Mouse (Mus musculus) limb, embryonic 10.5 days (tissue): Measurements from ENCODE around the gene Anxa10. TPM values are rescaled to one million over a fixed set of nuclear protein-coding genes. Genes with fewer than 3 reads are reported as not detected.

Experiments used
- DNase-seq: peaks from one replicate; pipeline ENCODE4 v3.0.0-alpha.2; 2017; ENCODE audit warnings: low spot score
- H3K27ac ChIP-seq: fragments of 300-500 bp; sonication (generic); 2 replicates; pipeline ENCODE4 v1.5.1; 2016; ENCODE audit warnings: mild to moderate bottlenecking
- H3K27me3 ChIP-seq: fragments of 300-500 bp; sonication (generic); 2 replicates; pipeline ENCODE4 v1.6.1; 2016; ENCODE audit warnings: low read depth, mild to moderate bottlenecking; ENCODE audit not compliant: poor library complexity, severe bottlenecking
- H3K36me3 ChIP-seq: fragments of 300-500 bp; sonication (generic); 2 replicates; pipeline ENCODE4 v1.6.1; 2016; ENCODE audit warnings: mild to moderate bottlenecking, moderate library complexity
- H3K4me1 ChIP-seq: fragments of 300-500 bp; sonication (generic); 2 replicates; pipeline ENCODE4 v1.6.1; 2016
- H3K4me3 ChIP-seq: fragments of 300-500 bp; sonication (generic); 2 replicates; pipeline ENCODE4 v1.5.1; 2016; ENCODE audit warnings: mild to moderate bottlenecking, moderate library complexity
- H3K9me3 ChIP-seq: fragments of 300-500 bp; sonication (generic); replicated peaks from 2 replicates; pipeline ENCODE4 v1.6.1; 2016; ENCODE audit warnings: mild to moderate bottlenecking
- WGBS: fragments of 180-500 bp; shearing (Covaris S2); methylation state at CpG from one replicate; pipeline ENCODE4 v1.1.7; 2016; 5-methylcytosine and 5-hydroxymethylcytosine counted together
- polyA plus RNA-seq: library from polyadenylated mRNA; unstranded; fragments of >200 nt; fragmentation: Nextera tagmentation; extraction: Ambion mirVana; gene quantifications from 2 replicates; pipeline ENCODE4 v1.2.1, GENCODE M21; 2016

Gene Anxa10
- not detected in 2 replicates for polyA plus RNA-seq

DNA sequence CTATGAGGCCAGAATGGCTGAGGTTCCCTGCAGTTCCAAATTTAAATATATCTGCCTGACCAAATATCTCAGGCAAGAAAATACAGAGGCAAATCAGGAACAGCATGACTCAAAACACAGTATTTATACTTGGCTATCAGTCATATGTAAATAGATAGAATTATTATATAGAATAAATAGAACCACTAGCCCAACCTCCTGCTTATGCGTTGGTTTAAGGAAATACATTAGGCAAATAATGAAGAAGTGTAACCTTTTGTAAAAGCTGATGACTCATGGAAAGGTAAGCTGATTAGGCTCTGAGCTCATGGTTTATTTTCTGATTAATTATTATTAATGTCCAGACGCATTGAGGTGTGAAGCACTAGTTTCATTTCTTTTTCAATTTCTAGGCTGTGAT lies at the start of gene Anxa10:
Gene Anxa10 (minus strand): TSS at position 53 of the 400 bp plus-strand sequence.
- no peaks in the 10 kb centered on the region for H3K36me3 ChIP-seq
- H3K4me3 ChIP-seq = no peak within 1 kb of the TSS
- no peak within 1 kb of the TSS for H3K27ac ChIP-seq
- no peaks in the 10 kb centered on the region for H3K4me1 ChIP-seq
- WGBS = 86% methylated on average over 2 of the region's 2 CpGs
- H3K9me3 ChIP-seq = no peaks in the 10 kb centered on the region
- no peak for DNase-seq
- no peaks in the 10 kb centered on the region for H3K27me3 ChIP-seq

DNA sequence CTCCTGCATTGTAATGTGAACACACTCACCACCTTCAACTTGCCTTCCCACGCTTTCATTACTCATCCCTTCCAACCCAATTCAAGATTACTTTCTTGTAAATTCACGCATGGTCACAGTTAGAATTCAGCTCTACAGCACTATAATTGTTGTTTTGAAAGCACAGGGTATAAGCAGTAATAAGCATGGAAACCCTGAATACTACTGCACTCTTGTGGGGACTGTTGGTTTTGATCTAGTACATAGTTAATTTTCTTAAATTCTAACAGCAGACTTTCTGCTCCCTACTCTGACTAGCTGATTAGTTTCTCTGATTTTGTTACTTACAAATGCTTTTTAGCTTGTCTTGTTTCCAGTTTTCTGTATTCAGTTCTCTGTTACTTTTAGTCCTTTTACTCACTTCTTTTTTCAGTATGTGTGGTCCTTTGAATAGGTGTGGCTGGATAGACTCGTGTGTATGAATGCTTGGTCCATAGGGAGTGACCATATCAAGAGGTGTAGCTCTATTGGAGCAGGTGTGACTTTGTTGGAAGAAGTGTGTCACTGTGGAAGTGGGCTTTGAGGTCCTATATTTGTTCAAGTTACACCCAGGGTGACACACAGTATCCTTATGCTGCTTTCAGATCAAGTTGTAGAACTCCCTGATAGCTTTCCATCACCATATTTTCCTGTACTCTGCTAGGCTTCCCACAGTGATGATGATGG lies 9.9 kb upstream of the Anxa10 start:
- Histone ChIP-seq H3K36me3 (no peaks in the 10 kb centered on the region), H3K4me1 (no peaks in the 10 kb centered on the region), H3K9me3 (no peaks in the 10 kb centered on the region), H3K4me3 (no peak overlapping the region), H3K27ac (no peak overlapping the region), H3K27me3 (no peaks in the 10 kb centered on the region)
- WGBS = 88% methylated on average over 3 of the region's 3 CpGs
- no peak for DNase-seq

DNA sequence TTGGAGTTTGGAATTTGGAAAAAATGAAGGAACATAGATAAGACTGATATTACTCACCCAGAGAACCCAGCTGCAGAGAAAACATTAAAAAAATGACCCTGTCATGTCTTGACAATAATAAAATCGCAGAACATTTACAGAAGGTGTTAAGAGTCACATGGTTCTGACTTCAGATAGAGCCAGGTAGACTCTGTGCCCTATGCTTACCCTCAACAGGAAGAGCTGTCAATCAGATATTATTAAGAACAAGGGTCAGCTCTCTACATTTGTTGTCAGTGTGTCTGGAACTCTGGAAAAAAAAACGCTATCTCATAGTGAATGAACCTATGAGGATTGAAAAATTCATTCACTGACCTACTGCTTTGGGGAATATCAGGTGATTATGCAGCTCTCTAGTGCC lies 25.7 kb downstream of the Anxa10 start:
- no peak overlapping the region for H3K27ac ChIP-seq
- no peak for DNase-seq
- H3K4me3 ChIP-seq = no peak overlapping the region
- WGBS = 94% methylated on average over 2 of the region's 2 CpGs
- H3K36me3 ChIP-seq = no peaks in the 10 kb centered on the region
- H3K27me3 ChIP-seq = no peaks in the 10 kb centered on the region
- H3K4me1 ChIP-seq = no peaks in the 10 kb centered on the region
- H3K9me3 ChIP-seq = no peaks in the 10 kb centered on the region

DNA sequence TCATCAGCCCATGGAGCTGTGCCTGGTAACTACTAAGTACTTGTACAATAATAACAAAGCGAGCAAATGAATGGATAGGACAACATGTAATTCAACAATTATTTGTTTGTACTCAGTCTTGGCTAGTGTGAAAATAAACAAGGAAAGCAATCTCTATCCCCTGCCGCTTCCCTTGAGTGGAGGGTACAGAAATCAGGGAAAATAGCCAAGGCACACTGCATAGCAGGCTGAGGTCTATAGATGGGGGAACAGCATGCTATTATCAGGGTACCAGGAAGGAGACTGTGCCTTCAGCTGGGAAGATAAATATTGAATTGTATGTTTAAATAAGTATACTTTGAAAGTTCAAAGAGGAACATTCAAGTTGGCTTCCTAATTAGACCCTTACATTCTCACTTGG lies 41.1 kb downstream of the Anxa10 start:
- Histone ChIP-seq H3K4me1 (no peaks in the 10 kb centered on the region), H3K36me3 (no peaks in the 10 kb centered on the region), H3K9me3 (no peaks in the 10 kb centered on the region), H3K27ac (no peak overlapping the region), H3K4me3 (no peak overlapping the region), H3K27me3 (no peaks in the 10 kb centered on the region)
- 90% methylated on average over 2 of the region's 2 CpGs for whole genome bisulfite sequencing
- no peak for DNase-seq

DNA sequence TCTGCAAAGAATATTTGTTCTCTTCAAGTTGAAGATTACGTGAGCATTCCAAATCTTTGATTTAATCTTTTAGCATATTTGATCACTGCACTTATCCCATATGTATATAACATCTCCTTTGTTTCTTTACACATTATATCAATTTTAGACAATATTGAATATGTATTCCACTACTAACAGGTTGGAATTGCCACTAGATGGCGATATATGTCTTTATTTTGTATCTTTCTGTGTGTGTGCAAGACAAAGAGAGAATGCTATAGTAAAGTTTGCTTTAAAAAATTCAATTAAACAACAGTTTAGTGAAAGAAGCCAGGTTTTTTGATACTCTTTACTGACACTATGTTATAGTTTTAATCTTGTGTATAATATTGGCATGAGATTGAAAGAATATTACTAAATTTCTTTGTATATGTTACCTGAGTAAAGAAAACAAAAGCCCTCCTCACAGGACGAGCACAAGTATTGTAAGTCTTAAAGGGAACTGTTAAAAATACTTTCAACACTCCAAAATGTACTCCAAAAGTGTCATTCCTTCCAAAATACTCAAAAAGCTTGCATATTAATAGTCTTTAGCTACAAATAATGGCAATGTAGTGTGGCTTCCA lies 42.7 kb downstream of the Anxa10 start:
- Histone ChIP-seq H3K4me1 (no peaks in the 10 kb centered on the region), H3K27ac (no peak overlapping the region), H3K27me3 (no peaks in the 10 kb centered on the region), H3K4me3 (no peak overlapping the region), H3K36me3 (no peaks in the 10 kb centered on the region), H3K9me3 (no peaks in the 10 kb centered on the region)
- DNase-seq = no peak
- 51% methylated on average over 3 of the region's 3 CpGs for WGBS

DNA sequence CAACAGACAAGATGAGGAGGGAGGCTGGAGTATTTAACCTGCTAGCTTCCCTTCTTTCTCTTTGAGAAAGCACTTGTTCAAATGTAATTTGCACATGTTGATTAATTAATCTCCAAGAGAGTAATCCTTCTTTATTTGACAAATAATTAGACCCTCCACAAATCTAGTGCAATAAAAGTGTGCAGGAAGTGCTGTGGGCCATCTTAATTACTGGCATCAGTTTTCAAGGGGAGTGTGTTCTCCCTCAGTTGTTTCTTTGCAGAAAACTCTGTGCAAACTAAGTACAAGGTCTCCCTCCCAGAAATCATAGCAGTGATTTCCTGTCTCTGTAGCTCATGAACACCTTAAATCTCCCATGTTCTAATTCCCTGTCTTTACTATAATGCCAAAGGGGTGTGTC lies 54.6 kb downstream of the Anxa10 start:
- Histone ChIP-seq H3K27me3 (no peaks in the 10 kb centered on the region), H3K4me3 (no peak overlapping the region), H3K27ac (no peak overlapping the region), H3K9me3 (no peaks in the 10 kb centered on the region), H3K4me1 (peaks cover 6% of the 10 kb centered on the region; the same call in 1 of the 2 replicates), H3K36me3 (no peaks in the 10 kb centered on the region)
- no peak for DNase-seq

DNA sequence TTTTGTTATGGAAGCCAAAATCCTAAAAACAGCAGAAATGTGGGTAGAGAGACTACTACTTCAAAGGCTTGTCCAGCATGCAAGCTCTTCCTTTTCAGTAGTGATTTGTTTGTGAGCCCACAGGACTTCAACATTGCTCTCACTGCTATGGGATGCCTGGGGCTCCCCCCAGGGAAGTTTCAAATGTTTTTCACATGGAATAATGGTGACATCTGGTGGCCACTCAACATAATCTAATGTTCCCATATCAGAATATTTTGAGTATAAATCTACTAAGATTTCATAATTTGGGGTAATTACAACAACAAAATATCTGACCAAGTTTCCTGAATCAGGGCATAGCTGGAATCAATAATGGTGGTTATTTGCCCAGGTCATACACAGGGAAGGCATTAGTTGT lies 62.6 kb downstream of the Anxa10 start:
- Histone ChIP-seq H3K36me3 (no peaks in the 10 kb centered on the region), H3K27me3 (no peaks in the 10 kb centered on the region), H3K4me3 (no peak overlapping the region), H3K9me3 (no peaks in the 10 kb centered on the region), H3K4me1 (no peaks in the 10 kb centered on the region), H3K27ac (no peak overlapping the region)
- DNase-seq = no peak

DNA sequence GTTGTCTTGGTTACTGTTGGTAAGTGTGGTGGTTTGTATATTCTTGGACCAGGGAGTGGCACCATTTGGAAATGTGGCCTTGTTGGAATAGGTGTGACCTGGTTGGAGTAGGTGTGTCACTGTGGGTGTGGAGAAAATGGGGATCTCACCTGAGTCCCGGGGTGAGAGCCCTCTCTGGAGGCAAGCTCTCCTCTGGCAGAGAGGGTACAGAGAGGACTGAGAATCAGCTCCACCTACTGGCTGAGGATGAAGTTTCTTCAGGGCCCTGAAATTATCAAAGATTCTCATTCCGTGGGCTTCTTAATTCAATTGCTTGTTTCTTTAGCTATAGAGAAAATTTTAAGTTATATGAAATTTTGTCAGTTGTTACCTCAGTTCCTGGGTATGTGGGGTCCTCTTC lies 76.1 kb downstream of the Anxa10 start:
- Histone ChIP-seq H3K4me3 (no peak overlapping the region), H3K36me3 (no peaks in the 10 kb centered on the region), H3K9me3 (no peaks in the 10 kb centered on the region), H3K27me3 (no peaks in the 10 kb centered on the region), H3K27ac (no peak overlapping the region), H3K4me1 (no peaks in the 10 kb centered on the region)
- WGBS = 54% methylated on average over 2 of the region's 2 CpGs
- DNase-seq = no peak

DNA sequence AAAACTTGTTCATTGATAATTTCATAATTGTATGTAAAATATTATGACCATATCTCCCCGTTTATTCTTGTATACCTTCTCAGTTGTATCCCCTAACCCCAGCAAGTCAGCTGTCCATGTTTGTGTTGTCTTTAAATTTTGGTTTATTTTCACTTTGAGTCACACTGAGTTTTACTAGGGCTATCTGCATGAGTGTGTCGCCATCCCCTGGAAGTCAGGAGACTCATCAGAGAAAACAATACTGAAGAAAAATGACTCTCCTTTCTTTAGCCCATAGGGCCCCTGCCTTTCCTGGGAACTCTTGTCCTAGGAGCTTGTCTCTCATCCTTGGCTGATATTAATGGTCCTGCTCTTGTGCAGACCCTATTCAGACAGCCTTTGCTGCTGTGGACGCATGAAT lies 88.6 kb downstream of the Anxa10 start:
- Histone ChIP-seq H3K4me1 (no peaks in the 10 kb centered on the region), H3K4me3 (no peak overlapping the region), H3K36me3 (no peaks in the 10 kb centered on the region), H3K9me3 (no peaks in the 10 kb centered on the region), H3K27ac (no peak overlapping the region), H3K27me3 (no peaks in the 10 kb centered on the region)
- DNase-seq = no peak
- WGBS = 75% methylated on average over 3 of the region's 3 CpGs

DNA sequence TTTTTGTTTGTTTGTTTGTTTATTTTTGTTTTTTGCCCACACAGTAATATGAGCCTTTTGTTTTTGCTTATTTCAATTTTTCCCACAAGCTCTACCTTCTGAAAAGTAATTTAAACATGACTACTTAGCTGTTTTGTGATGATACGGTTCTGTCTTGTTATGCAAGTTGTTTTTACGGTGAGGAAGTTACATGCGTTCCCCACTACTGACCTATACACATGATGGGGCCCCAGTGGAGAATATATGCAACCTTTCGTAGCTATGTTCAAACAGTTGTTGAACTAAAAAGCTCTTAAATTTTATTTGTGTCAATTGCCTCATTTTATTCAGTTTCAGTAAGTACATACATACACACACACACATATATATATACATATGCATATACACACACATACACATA lies 108.4 kb downstream of the Anxa10 start:
- Histone ChIP-seq H3K9me3 (no peaks in the 10 kb centered on the region), H3K4me3 (no peak overlapping the region), H3K4me1 (no peaks in the 10 kb centered on the region), H3K27me3 (no peaks in the 10 kb centered on the region), H3K27ac (no peak overlapping the region), H3K36me3 (no peaks in the 10 kb centered on the region)
- no peak for DNase-seq
- 97% methylated on average over 4 of the region's 4 CpGs for WGBS

DNA sequence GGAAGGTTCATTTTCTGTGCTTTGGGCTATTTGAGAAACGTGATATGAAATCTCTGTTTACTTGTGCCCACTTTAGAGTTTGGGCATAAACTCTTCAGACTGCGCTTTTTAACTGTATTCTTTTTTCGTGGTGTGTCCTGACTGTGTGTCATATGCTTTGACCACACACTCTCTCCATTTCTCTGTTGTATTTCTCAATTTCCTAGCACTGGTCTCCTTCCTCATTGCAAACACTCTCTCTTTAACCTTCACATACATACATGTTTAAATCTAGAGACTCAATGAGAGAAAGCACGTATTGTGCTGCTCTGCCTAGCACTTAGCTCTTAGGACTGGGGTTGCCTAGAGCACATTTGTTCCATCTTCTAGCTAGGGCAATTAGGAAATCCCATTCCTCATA lies 108.8 kb downstream of the Anxa10 start:
- Histone ChIP-seq H3K4me3 (no peak overlapping the region), H3K9me3 (no peaks in the 10 kb centered on the region), H3K27ac (no peak overlapping the region), H3K4me1 (no peaks in the 10 kb centered on the region), H3K36me3 (no peaks in the 10 kb centered on the region), H3K27me3 (no peaks in the 10 kb centered on the region)
- DNase-seq = no peak
- WGBS = 94% methylated on average over 4 of the region's 4 CpGs
